Mouse (Mus musculus) heart, postnatal 0 days (tissue): Measurements from ENCODE around the gene Galnt14.

ENCODE experiments used
- CTCF ChIP-seq: IDR thresholded peaks from 2 replicates; pipeline ENCODE4 v1.5.1; 2016; ENCODE audit warnings: antibody characterized with exemption, control low read depth, low read depth
- EP300 ChIP-seq: IDR thresholded peaks from 2 replicates; pipeline ENCODE4 v1.6.1; 2016; ENCODE audit warnings: antibody characterized with exemption, low read depth

GRCm38 (mm10) chr17:73458741-73459140 is 251.5 kb downstream of the Galnt14 start:
- no peak for TF ChIP-seq CTCF
- TF ChIP-seq EP300, result no peak
